Mouse (Mus musculus) gastrocnemius, adult 8-10 months (tissue): Measurements from ENCODE around the gene Srrm4. TPM values are rescaled to one million over a fixed set of nuclear protein-coding genes. Genes with fewer than 3 reads are reported as not detected.

Experiments used
- DNase-seq, 2 experiments: peaks; one replicate each; pipeline ENCODE4 v3.0.0; 2022; ENCODE audit warnings: low spot score in 2 of 2
- total RNA-seq, 4 experiments: library from RNA; stranded (reverse); gene quantifications; 2 replicates each; pipeline ENCODE4 v1.2.4; 2022

Gene Srrm4
- total RNA-seq, 4 experiments from 2014 or later, result 0.25 to 0.75 (median 0.46) TPM; not detected in 1

DNA sequence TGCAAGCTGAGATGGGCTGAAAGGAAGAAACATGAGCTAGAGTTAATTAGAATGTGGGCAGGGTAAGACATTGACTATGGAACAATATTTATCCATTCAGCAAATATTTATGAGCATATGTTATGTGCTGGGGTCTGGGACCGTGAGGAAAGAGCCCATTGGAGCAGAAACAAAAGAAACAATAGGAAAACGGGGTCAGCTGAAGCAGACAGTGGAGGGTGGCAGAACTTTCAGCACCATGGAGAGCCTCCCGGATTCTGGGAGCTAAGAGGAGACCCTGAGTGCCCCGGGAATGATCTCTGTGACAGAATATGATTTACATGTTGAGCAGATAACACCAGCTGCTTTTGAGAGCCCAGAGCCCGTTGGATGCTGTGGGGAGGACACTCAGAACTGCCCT is 37.7 kb downstream of the Srrm4 start:
- DNase-seq, result no peak

- DNase-seq, result no peak
These were observed 38.5 kb downstream of the Srrm4 start for GRCm38 (mm10) chr5:116553106-116553505.

DNA sequence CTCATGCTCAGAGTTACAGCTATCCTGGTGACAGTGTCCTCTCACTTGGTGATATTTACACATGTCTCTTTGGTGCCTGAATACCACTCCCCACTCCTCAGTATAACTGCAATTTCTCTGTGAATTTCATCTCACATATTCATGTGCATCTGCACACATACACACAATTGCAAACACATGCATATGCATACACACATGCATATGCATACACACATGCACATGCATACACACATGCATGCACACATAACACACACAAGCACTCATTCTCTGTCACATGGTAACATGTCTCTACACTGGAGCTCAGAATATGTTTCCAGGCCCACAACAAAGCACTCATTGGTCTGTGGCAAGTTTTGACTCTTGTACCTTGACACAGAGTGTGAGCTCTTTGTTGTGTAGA is 39.0 kb downstream of the Srrm4 start:
- no peak for DNase-seq

- no peak for DNase-seq
These were observed 45.9 kb downstream of the Srrm4 start for GRCm38 (mm10) chr5:116545746-116546145.

DNA sequence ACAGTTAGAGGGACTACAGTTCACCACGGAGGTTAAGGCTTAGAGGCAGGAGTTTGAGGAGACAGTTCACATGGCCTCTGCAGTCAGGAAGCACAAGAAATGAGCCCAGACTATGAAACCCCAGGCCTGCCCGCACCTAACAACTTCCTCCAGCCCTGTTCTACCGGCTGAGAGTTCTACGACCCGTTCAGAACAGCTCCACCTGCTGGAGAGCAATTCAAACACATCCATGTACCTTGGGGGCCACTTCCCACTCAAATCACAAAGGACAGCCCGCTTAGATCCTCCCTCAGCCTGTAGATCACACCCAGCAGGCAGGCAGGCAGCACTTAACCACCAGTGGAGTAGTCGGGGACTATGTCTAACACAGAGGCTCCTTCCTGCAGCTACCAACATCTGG is 49.3 kb downstream of the Srrm4 start:
- DNase-seq, result no peak

DNA sequence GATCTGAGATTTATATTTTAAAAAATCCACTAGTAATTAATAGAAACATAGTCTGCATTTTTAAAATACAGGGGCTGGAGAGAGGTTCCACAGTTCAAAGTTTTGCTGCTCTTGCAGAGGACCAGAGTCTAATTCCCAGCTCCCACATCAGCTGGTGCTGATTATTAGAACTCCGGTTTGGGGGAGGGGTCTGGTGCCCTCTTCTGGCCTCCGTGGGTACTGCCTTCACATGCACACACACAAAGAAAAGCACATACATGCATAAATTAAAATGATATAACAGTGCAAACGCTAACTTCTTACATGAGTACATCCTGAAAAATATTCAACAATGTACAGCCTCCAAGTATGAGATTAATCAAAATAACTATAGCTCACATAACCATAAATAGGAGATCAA is 50.5 kb downstream of the Srrm4 start:
- no peak for DNase-seq

DNA sequence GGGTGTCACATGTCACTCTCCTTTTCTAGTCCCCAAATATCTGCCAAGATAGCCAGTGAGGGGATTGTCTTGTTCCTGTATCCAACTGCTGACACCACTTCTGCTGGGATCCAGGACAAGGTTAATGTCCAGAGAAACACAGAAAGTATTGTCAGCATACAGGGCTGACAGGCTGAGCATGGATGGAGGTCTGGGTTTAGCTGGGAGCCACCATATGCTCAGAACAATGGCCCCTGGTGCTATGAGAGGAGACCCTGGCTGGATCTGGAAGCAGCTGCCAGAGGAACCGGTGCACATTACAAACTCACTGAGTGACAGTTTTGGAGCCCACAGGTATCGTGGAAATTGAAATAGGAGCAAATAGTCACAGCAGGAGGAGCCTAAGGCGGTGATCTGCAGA is 52.3 kb downstream of the Srrm4 start:
- DNase-seq, result no peak

DNA sequence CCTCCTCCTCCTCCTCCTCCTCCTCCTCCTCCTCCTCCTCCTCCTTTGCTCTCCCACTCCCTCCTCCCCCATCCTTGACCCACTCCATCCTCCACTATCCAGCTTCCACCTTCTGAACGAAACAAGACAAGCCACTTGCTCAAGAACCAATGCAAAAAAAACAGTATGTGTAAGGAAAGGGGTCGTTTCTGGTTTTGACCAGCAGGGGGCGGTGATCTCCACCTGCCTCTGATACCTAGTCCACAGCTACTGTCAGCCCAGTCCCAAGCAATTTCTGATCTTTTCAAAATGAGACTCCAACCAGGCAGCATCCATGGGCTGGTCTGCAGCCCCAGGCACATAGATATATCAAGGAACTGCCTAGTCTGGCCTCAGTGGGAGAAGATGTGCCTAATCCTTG is 53.1 kb downstream of the Srrm4 start:
- no peak for DNase-seq

- DNase-seq, result no peak
These were observed 65.3 kb downstream of the Srrm4 start for GRCm38 (mm10) chr5:116526324-116526723.

GRCm38 (mm10) chr5:116525308-116525707 is 66.3 kb downstream of the Srrm4 start:
- DNase-seq, result no peak

- no peak for DNase-seq
These were observed 68.1 kb downstream of the Srrm4 start for GRCm38 (mm10) chr5:116523553-116523952.

DNA sequence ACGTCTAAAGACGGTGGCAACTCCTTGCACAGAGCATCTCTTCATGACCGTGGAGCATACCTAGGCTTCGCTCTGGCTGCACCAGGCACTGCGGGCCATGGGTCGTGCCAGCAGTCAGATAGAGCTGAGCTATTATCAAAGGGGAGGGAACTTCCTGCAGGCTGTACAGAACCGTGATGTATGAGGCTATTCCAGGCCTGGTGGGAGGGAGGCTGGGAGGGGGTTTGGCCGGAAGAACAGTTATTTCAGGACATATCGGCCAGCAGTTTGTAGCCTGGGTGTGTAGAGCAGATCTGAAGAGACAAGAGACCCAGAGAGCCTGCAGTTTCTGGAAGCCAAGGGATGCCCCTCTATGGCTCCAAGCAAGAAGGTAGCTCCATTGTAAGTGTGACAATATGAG is 68.5 kb downstream of the Srrm4 start:
- DNase-seq, result no peak

DNA sequence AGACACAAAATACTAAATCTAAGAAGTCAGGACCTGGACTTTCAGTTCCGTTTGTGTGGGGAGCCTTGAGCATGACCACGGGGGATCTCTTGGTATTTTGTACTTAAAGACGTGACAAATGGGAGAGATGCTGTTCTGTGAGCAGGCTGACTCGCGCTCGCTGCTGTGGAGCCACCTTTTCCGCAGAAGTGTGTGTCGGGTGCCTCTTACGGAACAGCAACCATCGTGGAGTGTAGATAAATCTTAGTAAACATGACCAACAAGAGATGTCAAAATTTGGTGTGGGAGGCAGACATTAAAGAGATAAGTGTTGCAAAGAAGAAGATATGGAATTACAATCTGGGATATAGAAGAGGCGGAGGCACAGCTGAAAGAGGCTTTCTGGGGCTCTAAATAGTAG is 69.3 kb downstream of the Srrm4 start:
- DNase-seq, result no peak

GRCm38 (mm10) chr5:116518047-116518446 is 73.6 kb downstream of the Srrm4 start:
- no peak for DNase-seq

GRCm38 (mm10) chr5:116512135-116512534 is 79.5 kb downstream of the Srrm4 start:
- no peak for DNase-seq

- DNase-seq, result no peak
These were observed 81.4 kb downstream of the Srrm4 start for GRCm38 (mm10) chr5:116510229-116510628.

- no peak for DNase-seq
These were observed 90.3 kb downstream of the Srrm4 start for GRCm38 (mm10) chr5:116501342-116501741.

GRCm38 (mm10) chr5:116498880-116499640 is 92.6 kb downstream of the Srrm4 start:
- DNase-seq, result no peak

DNA sequence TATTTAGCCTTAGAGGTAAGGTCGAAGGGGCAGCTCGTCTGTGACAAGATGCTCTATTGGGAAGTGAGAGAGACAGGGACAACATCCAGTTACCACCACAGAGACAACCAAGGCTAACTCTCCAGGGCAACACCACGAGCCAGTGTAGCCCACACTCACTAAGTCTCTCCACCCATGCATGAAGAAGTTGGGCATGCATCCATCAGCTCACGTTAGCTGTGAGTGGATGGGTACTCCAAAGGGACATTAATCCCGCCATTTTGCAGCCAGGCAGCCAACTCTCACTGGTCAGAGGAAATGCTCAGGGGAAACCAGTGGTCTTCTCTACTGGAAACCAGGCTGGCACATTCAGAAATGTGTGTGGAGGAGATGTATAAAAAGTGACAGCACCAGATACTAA is 93.8 kb downstream of the Srrm4 start:
- DNase-seq, result no peak

DNA sequence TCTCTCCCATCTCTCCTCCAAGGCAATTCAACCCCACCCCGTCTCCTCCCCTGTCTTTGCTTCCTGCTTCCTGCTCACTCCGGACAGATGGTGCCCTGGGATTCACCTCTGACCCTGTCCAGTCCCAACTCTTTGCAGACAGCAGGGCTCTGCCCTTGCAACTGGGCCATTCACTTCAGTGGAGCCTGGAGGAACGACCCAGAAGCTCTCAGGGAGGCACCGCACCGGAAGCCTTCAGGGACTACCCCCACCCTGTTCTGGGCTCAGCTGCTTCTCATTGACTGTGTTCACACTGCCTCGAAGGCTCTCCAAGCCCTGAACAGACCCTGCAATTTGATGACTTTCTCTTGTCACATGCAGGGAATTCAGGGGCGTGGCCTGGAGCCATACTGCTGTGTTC is 94.4 kb downstream of the Srrm4 start:
- DNase-seq, result no peak

- no peak for DNase-seq
These were observed 94.9 kb downstream of the Srrm4 start for GRCm38 (mm10) chr5:116496717-116497116.

DNA sequence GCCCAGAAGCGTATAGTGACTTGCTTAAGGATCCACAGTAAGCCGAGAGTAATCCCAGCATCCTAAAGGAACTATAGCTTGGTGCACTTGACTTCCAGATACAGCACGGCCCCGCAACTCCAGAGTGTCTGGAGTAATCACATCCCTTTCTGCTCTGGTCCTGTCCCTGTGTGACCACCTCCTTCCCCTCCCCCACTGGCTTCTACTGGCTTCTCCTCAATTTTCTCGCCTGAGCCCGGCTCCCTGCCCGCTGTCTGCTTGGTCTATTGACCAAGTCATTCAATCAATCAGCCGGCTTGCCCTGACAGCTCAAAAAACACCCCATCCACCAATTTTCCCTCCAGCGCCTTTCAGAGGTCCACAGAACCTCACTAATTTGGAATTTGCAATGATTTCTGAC is 96.2 kb downstream of the Srrm4 start:
- DNase-seq, result no peak

DNA sequence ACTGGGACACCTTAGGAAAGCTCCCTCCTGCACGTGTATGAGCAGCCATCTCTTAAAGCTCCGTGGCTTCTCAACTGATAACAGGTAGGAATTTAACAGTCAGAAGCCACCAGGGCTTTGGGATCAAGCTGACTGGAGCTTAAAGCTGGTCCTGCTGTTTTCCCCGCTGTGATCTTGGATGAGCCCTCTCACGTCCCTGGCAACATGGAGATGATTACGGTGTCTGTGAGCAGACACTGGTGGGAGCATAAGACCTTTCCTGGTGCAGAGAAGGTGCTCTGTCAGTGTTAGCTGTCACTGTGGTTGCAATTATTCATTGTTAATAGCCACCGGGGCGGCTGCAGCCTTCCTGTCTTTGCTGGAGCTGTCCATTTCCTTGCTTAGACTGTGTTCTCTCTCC is 97.2 kb downstream of the Srrm4 start:
- no peak for DNase-seq

DNA sequence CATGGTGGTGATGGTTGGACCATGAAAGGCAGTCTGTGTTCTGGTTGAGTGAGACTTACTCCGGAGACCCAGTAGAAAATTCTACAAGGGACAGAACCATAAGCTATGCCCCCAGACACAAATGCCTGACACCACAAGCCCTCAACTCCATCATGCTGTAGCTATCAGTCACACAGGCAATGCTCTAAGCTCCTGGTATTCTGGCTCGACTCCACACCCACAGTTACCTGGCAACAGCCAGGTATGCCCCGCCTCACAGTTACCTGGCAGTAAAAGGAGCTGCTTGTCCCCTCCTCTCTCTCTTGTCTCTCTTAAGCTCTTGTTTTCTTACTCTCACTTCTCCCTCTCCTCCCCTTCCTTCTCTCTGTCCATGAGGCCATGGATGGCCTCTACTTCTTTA is 98.9 kb downstream of the Srrm4 start:
- DNase-seq, result no peak
